Mouse (Mus musculus) left cerebral cortex, adult 2 months (tissue): ENCODE results near the gene Ppm1a. TPM values are rescaled to one million over a fixed set of nuclear protein-coding genes. Genes with fewer than 3 reads are reported as not detected.

Experiments used
- DNase-seq, 2 experiments: peaks; one replicate each; pipeline ENCODE4 v3.0.0; 2021 to 2022; ENCODE audit warnings: low spot score in 2 of 2, mixed read lengths in 1 of 2; ENCODE audit errors: extremely low spot score in 1 of 2
- H3K27ac ChIP-seq: fragments of 200-600 bp; 2 replicates; pipeline ENCODE4 v1.8.1; 2022
- H3K4me3 ChIP-seq: fragments of 200-600 bp; 2 replicates; pipeline ENCODE4 v1.8.1; 2022
- CTCF ChIP-seq: fragments of 200-600 bp; IDR thresholded peaks from 2 replicates; pipeline ENCODE4 v1.8.1; 2022; ENCODE audit warnings: antibody characterized with exemption, mild to moderate bottlenecking, moderate library complexity
- intact Hi-C: fragments of 180-260 bp; cut with DNase I; formaldehyde crosslinking; loops from one replicate; pipeline ENCODE4 v1.15.1; 2025
- total RNA-seq, 2 experiments: library from RNA; stranded (reverse); gene quantifications; 2 replicates each; pipeline ENCODE4 v1.2.3; 2021

Ppm1a gene
- total RNA-seq, 2 experiments from 2014 or later: 314 to 334 TPM

DNA sequence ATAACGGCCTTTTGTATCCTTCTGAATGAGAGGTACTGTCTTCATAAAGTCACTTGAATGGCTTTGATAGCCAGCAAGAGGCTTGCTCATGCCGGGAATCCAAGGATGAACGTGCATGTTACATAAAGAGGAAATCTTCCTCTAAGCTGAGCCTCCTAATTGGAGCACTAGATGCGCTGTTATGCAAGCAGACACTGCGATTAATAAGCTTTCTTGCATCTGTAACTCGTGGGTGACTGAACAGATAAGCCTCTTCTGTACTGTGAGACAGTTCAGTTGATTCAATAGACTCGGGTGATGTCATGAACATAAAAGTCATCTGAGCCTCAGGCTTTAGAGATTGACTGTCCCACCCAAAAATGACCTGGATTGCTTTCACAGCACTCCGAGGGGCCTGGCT is 73.1 kb downstream of the Ppm1a start:
- Histone ChIP-seq H3K4me3 (no peak overlapping the region), H3K27ac (peak overlapping the region; percentile 3; the same call in 1 of the 2 replicates)
- TF ChIP-seq CTCF: no peak
- intact Hi-C loops: loop anchor here (10.0 kb wide), 1 partner anchor 674 kb away; no protein-coding TSS in a partner anchor
- peak in 1 of 2 experiments; percentile 31 for DNase-seq

DNA sequence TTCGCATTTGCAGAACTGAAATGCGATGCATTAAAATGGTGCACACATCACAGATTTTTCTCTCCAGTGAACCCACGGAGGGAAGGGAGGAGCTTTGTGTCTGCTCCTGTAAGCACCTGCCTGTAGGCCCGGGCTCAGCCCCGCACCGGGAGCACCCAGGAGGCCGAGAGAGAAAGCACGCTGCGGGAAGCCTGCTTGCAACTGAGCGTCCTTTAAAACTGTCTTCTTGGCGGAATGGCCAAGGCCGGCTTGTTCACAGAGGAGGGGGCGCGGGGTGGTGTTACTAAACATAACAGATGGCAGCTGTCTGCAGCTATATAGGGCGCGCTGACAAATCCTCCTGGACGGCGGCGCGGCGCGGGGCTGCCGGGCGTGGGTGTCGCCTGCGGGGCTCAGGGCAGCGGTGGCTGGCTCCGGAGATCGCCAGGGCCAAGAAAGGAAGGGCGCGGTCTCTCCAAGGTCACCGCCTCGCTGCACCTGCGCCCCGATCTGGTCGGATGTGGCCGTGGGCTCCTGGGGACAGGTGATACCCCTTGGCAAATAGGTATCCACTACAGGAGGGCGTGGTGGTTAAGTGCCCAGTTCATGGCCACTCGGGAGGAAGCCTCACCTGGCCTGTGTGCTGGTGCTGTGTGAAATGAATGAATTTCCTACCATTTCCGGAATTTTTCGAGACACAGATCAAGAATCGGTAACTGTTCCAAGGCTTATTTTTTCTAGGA is 74.6 kb downstream of the Ppm1a start:
- intact Hi-C loops: loop anchor here (2.0 to 10.0 kb wide), 2 partner anchors 71 to 673 kb away; no protein-coding TSS in a partner anchor
- no peak for TF ChIP-seq CTCF
- H3K27ac ChIP-seq: peak overlapping the region; percentile 77

DNA sequence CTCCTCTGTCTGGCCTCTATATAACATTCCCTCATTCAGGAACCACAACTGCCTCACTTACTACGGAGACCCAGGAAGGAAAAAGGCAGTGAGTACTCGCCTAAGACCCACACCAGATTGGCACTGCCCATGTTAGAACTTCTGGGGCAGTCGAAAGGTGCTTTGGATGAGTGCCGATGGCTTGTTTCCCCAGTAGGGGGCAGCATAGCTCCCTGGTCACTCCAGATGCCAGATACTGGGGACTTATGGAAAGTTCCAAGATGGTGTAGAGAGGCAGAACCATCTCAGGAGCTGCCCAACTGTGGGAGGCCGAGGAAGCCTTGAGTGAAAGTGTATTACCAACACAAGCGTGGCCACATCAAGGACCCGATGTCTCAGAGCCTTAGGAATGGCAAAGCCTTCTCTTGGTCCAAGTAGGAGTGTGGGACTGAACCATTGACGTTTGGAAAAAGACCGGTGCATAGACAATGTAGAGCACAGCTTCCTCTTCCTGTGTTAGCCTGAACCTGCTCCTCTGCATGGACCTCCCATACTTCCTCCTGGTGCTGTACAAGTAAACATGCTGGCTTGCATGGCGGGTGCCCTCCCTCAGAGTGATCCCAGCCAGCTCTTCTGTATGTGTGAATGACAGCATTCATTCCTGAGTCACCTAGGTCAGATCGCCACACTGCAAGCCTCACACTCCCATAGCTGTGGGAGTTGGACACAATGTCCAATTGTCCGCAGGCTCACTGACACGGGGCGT is 77.7 kb downstream of the Ppm1a start:
- TF ChIP-seq CTCF: peak; percentile 48
- no peak overlapping the region for H3K4me3 ChIP-seq
- no peak for DNase-seq
- no peak overlapping the region for H3K27ac ChIP-seq
- intact Hi-C loops: loop anchor here (10.0 kb wide), 1 partner anchor 670 kb away; no protein-coding TSS in a partner anchor

More for the DNA sequence above, 74.6 kb downstream of the Ppm1a start:
- peak overlapping the region; percentile 39 for H3K4me3 ChIP-seq
- DNase-seq: peak; percentile 74 to 83

DNA sequence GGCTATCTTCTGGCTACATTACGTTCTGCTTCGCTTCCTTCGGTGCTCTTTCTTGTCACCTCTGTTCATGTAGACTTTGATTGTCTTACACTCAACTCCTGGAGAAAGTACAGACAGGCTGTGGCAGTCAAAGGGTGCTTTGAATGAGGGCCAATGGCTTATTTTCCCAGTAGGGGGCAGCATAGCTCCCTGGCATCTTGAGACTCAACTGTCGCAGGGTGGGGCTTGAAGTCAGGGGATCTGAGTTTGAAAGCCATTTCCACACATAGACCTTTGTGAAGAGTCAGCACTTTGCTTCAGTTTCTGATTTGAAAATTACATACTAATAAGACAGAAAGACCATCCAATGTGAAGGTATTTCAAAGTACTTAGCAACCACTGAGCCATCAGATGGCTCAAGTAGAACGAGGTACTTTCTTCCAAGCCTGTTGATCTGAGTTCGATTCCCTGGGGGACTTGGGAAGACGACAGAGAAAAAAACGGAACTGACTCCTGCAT is 78.3 kb downstream of the Ppm1a start:
- Histone ChIP-seq H3K27ac (no peak overlapping the region), H3K4me3 (no peak overlapping the region)
- peak; percentile 20 for TF ChIP-seq CTCF
- intact Hi-C loops: loop anchor here (10.0 kb wide), 1 partner anchor 669 kb away; no protein-coding TSS in a partner anchor
- DNase-seq: no peak

DNA sequence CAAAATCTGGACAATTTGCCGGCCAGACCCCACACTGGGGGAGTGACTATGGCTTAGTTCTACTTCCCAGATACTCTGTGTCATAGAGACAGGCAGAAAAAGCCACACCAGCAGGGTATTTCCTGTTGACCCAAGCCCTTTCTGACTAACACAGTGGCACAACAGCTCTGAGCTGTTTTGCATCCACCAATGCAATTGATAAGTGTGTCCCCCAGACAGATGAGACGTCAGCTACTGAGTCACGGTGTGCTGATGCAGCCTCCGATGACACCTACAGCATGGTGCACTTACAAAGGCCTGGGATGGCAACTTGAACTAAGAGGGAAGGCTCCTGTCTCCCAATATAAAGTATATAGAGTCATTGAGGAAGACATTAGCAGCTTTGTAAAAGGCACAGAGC is 80.0 kb downstream of the Ppm1a start:
- no peak overlapping the region for H3K27ac ChIP-seq
- DNase-seq: no peak
- no peak overlapping the region for H3K4me3 ChIP-seq
- TF ChIP-seq CTCF: no peak
- intact Hi-C loops: loop anchor here (10.0 kb wide), 1 partner anchor 667 kb away; no protein-coding TSS in a partner anchor

DNA sequence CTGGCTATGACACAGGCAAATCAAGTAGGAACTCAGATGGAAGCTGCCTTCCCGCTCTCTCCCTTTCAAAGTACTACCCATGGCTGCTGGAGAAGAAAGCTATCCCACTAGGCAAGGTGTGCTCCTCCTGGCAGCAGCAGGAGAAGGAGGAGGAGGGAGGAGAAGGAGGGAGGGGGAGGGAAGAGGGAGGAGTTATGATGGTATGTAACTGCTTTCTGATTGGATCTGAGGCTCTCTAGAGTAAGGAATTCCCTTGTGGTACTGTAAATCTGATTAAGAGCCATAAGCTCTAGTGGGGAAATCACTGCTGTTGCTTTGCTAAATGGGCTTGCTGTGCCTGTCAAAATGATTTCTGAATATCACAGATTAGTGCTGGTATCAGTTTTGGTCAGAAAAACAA is 84.2 kb downstream of the Ppm1a start:
- no peak overlapping the region for H3K27ac ChIP-seq
- no peak for DNase-seq
- intact Hi-C loops: loop anchor here (10.0 kb wide), 1 partner anchor 703 kb away; the partner anchor contains the start of gene Tmem30b
- H3K4me3 ChIP-seq: no peak overlapping the region
- no peak for TF ChIP-seq CTCF

DNA sequence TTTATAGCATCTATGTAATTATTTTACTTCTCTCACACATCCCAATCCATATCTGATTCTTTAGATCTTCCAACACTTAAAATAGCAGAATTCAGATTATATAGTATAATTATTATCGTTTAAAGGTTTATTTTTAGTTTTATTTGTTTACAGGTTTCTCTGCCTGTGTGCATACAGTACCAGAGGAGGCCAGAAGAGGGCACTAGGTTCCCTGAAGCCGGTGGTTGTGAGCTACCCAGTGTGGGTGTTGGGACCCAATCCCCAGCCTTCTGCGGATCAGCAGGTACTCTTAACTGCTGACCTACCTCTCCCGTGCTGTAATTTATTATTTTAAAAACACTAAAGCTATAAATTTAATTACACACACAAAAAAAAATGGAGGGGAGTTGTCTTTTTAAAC is 85.9 kb downstream of the Ppm1a start:
- no peak overlapping the region for H3K27ac ChIP-seq
- DNase-seq: no peak
- no peak overlapping the region for H3K4me3 ChIP-seq
- peak; percentile 7; the same call in 1 of the 2 replicates for TF ChIP-seq CTCF
- intact Hi-C loops: loop anchor here (10.0 kb wide), 1 partner anchor 702 kb away; the partner anchor contains the start of gene Tmem30b

DNA sequence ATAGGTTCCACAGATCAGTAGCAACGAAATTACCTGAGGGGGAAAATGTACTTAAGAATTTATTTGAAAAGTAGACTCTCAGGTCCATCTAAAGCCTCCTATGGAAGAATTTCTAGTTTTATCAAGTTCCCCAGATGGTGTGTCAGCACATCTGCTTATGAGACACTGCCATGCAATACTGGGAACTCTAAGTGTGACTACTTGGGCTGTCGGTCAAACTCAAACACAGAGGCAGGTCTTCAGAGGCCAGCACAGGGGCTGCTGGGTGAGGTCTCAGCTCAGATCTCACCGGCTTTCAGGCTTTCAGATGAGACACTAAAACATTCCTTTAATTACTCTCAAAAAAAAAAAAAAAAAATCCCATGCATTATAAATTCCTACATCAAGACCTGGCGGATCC is 86.3 kb downstream of the Ppm1a start:
- no peak overlapping the region for H3K4me3 ChIP-seq
- intact Hi-C loops: loop anchor here (10.0 kb wide), 1 partner anchor 701 kb away; the partner anchor contains the start of gene Tmem30b
- no peak overlapping the region for H3K27ac ChIP-seq
- no peak for DNase-seq
- no peak for TF ChIP-seq CTCF

DNA sequence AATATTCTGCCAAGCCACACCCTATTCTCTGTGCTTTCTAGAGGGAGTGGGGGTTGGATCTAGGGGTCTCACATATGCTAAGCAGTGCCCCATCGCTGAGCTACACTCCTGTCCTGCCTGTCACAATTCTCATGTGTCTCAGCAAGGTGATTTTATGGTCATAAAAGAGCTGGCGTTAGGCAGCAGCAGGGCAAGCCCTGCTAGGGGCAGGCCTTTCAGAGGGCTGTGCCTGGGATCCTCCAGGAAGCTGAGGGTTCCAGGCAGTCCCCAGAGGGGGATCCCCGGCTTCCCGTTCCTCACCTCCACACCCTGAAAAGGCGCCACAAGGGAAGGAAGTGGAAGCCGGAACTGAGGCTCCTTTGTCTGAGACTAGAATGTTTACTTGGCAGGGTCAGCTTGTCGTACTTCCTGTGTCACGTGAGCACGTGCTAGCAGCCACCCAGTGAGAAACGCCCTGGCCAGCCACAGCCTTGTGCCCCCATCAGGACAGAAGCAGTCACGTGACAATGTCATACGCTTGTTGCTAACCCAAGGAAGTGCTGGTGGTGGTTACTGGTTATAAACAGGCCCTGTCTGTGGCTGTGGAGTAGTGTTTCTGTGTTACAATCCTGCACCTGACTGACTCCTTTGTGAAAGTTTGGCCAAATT is 86.8 kb downstream of the Ppm1a start:
- intact Hi-C loops: loop anchor here (10.0 kb wide), 1 partner anchor 701 kb away; the partner anchor contains the start of gene Tmem30b
- H3K27ac ChIP-seq: no peak overlapping the region
- DNase-seq: no peak
- no peak overlapping the region for H3K4me3 ChIP-seq
- no peak for TF ChIP-seq CTCF

DNA sequence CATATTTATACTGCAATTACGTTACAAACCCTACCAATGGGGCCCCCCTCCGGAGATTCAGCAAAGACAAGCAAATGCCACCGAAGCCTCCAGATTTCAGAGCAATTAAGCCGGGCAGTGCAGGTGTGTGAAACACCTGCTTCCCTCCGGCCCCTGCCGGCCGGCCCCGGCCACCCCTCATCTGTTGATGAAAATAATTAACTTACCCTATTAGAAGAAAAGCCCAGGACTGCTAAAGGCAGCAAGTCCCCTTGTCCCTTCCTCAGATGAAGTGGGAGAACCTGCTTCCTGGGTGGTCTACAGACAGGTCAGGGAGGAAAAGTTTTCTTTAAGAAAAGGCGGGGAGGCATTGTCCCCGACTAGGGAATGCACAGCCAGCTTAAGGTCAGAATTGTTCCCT is 88.7 kb downstream of the Ppm1a start:
- DNase-seq: no peak
- no peak for TF ChIP-seq CTCF
- Histone ChIP-seq H3K27ac (no peak overlapping the region), H3K4me3 (no peak overlapping the region)
- intact Hi-C loops: loop anchor here (10.0 kb wide), 1 partner anchor 699 kb away; the partner anchor contains the start of gene Tmem30b

DNA sequence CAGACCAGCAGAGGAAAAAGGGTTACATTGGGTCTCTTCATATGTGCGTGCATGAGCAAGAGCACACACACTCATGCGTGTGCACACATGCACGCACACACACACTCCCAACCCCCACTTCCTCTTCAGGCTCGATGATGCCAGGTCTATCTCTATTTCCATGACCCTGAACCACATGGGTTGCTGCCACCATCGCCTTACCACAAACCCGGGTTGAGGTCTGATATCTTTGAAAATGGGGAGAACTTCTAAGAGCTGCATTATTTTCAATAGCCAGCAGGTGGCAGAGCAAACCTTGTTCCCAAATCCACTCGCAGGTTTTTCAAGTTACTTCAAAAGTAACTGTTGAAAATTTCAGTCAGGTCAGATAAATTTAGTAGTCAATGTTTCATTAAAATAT is 90.5 kb downstream of the Ppm1a start:
- intact Hi-C loops: loop anchor here (1.0 to 10.0 kb wide), 3 partner anchors 126 to 697 kb away; partner anchors contain the start of gene Tmem30b
- peak in 1 of 2 experiments; percentile 41 for DNase-seq
- no peak overlapping the region for H3K4me3 ChIP-seq
- H3K27ac ChIP-seq: no peak overlapping the region
- peak; percentile 88 for TF ChIP-seq CTCF

Other genes starting within 250 kb of the Ppm1a start
- gene Pcnx4, start 221.1 kb upstream of the Ppm1a start, total RNA-seq: 10 to 100 TPM; 30.2 to 32.8 TPM
- gene Gm4756, start 107.8 kb upstream of the Ppm1a start, total RNA-seq: not detected
- 10 to 100 TPM; 41.4 to 42.2 TPM for gene Dhrs7, start 92.5 kb upstream of the Ppm1a start, total RNA-seq
- gene Six6, start 182.4 kb downstream of the Ppm1a start, total RNA-seq: not detected
- 10 to 100 TPM in 1 of 2 experiments, 1 to 10 TPM in 1; 9.7 to 10.3 TPM for gene 4930447C04Rik, start 183.3 kb downstream of the Ppm1a start, total RNA-seq